Mouse (Mus musculus) neutrophil, adult 5-6 weeks (primary cell): Measurements from ENCODE around the gene Icmt. TPM values are rescaled to one million over a fixed set of nuclear protein-coding genes. Genes with fewer than 3 reads are reported as not detected.

Source experiments
- ATAC-seq: fragments of 151-379, 151-347 bp; 2 replicates; pipeline ENCODE4 v1.8.0; 2017; ENCODE audit warnings: mild to moderate bottlenecking, moderate TSS enrichment; ENCODE audit not compliant: insufficient number of reproducible peaks, poor library complexity, low FRiP score, severe bottlenecking; ENCODE audit errors: extremely low read depth
- total RNA-seq: library from RNA; stranded (forward); fragments of 200-1000 nt; gene quantifications from 2 replicates; pipeline ENCODE4 v1.2.3, GENCODE M21; 2017

Gene Icmt
- total RNA-seq = 24.9 and 26.2 TPM in 2 replicates

GRCm38 (mm10) chr4:152296874-152297861 is at the start of gene Icmt:
Gene Icmt, plus strand, starts transcription at chr4:152297227.
- ATAC-seq = peak; percentile 88

GRCm38 (mm10) chr4:152250615-152251014 is 46.4 kb upstream of the Icmt start:
- no peak for ATAC-seq

- ATAC-seq = no peak
Measured at GRCm38 (mm10) chr4:152253183-152253759, 43.8 kb upstream of the Icmt start.

- no peak for ATAC-seq
Measured at GRCm38 (mm10) chr4:152257070-152257469, 40.0 kb upstream of the Icmt start.

GRCm38 (mm10) chr4:152260451-152260850 is 36.6 kb upstream of the Icmt start:
- no peak for ATAC-seq

GRCm38 (mm10) chr4:152262187-152262586 is 34.8 kb upstream of the Icmt start:
- no peak for ATAC-seq

- ATAC-seq = no peak
Measured at GRCm38 (mm10) chr4:152263089-152263488, 33.9 kb upstream of the Icmt start.

- ATAC-seq = no peak
Measured at GRCm38 (mm10) chr4:152263512-152264176, 33.4 kb upstream of the Icmt start.

GRCm38 (mm10) chr4:152264177-152264530 is 32.9 kb upstream of the Icmt start:
- no peak for ATAC-seq

GRCm38 (mm10) chr4:152264867-152265568 is 32.0 kb upstream of the Icmt start:
- ATAC-seq = no peak

GRCm38 (mm10) chr4:152265791-152266190 is 31.2 kb upstream of the Icmt start:
- ATAC-seq = no peak

GRCm38 (mm10) chr4:152266236-152266895 is 30.7 kb upstream of the Icmt start:
- no peak for ATAC-seq

GRCm38 (mm10) chr4:152267748-152268369 is 29.2 kb upstream of the Icmt start:
- no peak for ATAC-seq

- ATAC-seq = no peak
Measured at GRCm38 (mm10) chr4:152269967-152270366, 27.1 kb upstream of the Icmt start.

- no peak for ATAC-seq
Measured at GRCm38 (mm10) chr4:152270599-152270998, 26.4 kb upstream of the Icmt start.

GRCm38 (mm10) chr4:152271334-152271733 is 25.7 kb upstream of the Icmt start:
- ATAC-seq = no peak

- no peak for ATAC-seq
Measured at GRCm38 (mm10) chr4:152272006-152272405, 25.0 kb upstream of the Icmt start.

GRCm38 (mm10) chr4:152272449-152273049 is 24.5 kb upstream of the Icmt start:
- ATAC-seq = no peak
